Mouse (Mus musculus) hindbrain, embryonic 12.5 days (tissue): ENCODE results near the gene Ccdc138. TPM values are rescaled to one million over a fixed set of nuclear protein-coding genes. Genes with fewer than 3 reads are reported as not detected.

ENCODE experiments used
- ATAC-seq: fragments of 200-750 bp; cut with Nextera tagmentation; 2 replicates; pipeline ENCODE4 v1.8.0; 2017; ENCODE audit warnings: moderate TSS enrichment; ENCODE audit not compliant: low FRiP score
- H3K27ac ChIP-seq: fragments of 300-500 bp; sonication (generic); 2 replicates; pipeline ENCODE4 v1.5.1; 2016; ENCODE audit warnings: mild to moderate bottlenecking
- H3K27me3 ChIP-seq: fragments of 300-500 bp; sonication (generic); 2 replicates; pipeline ENCODE4 v1.6.1; 2016; ENCODE audit warnings: mild to moderate bottlenecking
- H3K36me3 ChIP-seq: fragments of 300-500 bp; sonication (generic); 2 replicates; pipeline ENCODE4 v1.6.1; 2016; ENCODE audit warnings: mild to moderate bottlenecking
- H3K4me1 ChIP-seq: fragments of 300-500 bp; sonication (generic); 2 replicates; pipeline ENCODE4 v1.6.1; 2016
- H3K4me2 ChIP-seq: fragments of 300-500 bp; sonication (generic); replicated peaks from 2 replicates; pipeline ENCODE4 v1.6.1; 2016; ENCODE audit warnings: mild to moderate bottlenecking
- H3K4me3 ChIP-seq: fragments of 300-500 bp; sonication (generic); 2 replicates; pipeline ENCODE4 v1.5.1; 2016; ENCODE audit warnings: mild to moderate bottlenecking
- H3K9ac ChIP-seq: fragments of 300-500 bp; sonication (generic); 2 replicates; pipeline ENCODE4 v1.6.1; 2016; ENCODE audit warnings: mild to moderate bottlenecking, moderate library complexity
- H3K9me3 ChIP-seq: fragments of 300-500 bp; sonication (generic); replicated peaks from 2 replicates; pipeline ENCODE4 v1.6.1; 2016; ENCODE audit warnings: mild to moderate bottlenecking
- WGBS: fragments of 180-500 bp; shearing (Covaris S2); methylation state at CpG from one replicate; pipeline ENCODE4 v1.1.7; 2016; 5-methylcytosine and 5-hydroxymethylcytosine counted together
- polyA plus RNA-seq: library from polyadenylated mRNA; unstranded; fragments of >200 nt; fragmentation: Nextera tagmentation; extraction: Ambion mirVana; gene quantifications from 2 replicates; pipeline ENCODE4 v1.2.1, GENCODE M21; 2016

The Ccdc138 gene
- polyA plus RNA-seq, 1 experiment from 2014 or later: 13.2 TPM

DNA sequence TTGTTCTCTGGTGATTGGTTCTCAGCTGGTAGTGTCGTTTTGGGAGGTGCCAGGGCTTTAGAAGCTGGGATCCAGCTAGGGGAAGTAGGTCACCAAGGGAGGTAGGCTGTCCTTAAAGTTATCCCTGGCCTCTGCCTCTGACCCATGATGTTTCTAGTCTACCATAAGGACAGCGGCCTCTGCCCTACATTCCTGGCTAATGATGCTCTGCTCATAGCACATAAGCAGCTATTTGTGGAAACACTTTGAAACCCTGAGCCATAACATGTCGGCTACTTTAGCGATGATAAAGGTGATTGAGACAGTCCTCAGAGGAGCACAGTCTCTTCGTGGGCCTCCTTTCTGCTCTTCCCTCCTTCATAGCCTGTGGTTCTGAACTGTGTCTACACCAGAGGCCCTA lies 98.1 kb downstream of the Ccdc138 start:
- no peak overlapping the region for H3K4me3 ChIP-seq
- no peak for ATAC-seq
- no peak overlapping the region for H3K9ac ChIP-seq
- peaks cover 4% of the 10 kb centered on the region for H3K9me3 ChIP-seq
- no peaks in the 10 kb centered on the region for H3K27me3 ChIP-seq
- WGBS: 73% methylated on average over 5 of the region's 5 CpGs
- no peaks in the 10 kb centered on the region for H3K4me1 ChIP-seq
- no peak overlapping the region for H3K4me2 ChIP-seq
- H3K27ac ChIP-seq: no peak overlapping the region
- no peaks in the 10 kb centered on the region for H3K36me3 ChIP-seq

DNA sequence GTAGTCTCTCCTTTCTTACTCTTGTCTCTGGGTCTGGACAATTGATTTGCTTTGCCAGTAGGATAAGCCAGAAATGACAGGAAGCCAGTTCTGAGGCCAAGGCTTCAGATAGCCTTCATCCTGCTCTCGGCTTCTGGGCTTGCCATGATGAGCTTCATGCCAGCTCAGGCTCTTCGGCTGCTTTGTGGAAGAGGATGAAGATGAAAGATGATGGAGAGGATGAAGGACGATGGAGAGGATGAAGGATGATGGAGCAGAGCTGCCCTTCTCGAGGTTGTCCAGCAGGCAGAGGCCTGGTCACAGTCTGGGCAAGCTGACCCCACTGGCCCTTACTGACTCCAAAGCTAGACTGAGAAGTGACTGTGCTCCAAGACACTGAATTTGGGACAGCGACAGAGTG lies 102.4 kb downstream of the Ccdc138 start:
- Histone ChIP-seq H3K4me2 (no peak overlapping the region), H3K36me3 (no peaks in the 10 kb centered on the region), H3K27me3 (no peaks in the 10 kb centered on the region), H3K27ac (no peak overlapping the region), H3K4me3 (no peak overlapping the region), H3K9ac (no peak overlapping the region), H3K4me1 (peaks cover 8% of the 10 kb centered on the region; the same call in 1 of the 2 replicates), H3K9me3 (no peaks in the 10 kb centered on the region)
- ATAC-seq: no peak
- WGBS: 89% methylated on average over 5 of the region's 5 CpGs

DNA sequence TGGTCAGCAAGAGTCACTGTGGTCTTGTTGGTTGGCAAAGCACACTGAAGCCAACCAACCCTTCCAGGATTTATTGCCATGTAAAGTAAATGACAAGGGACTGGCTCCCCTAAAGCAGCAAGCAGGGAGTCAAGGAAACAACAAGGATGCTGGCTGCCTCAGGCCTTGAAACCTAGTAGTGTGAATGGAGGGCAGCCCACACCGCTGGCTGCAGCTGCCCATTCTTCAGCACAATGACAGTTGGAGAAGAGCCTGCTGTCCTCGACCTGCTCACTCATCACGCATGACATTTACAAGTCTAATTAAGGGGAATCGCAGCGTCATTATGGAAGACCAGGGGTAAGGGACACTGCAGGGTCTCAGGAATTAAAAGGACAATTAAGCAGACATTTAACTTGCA lies 103.2 kb downstream of the Ccdc138 start:
- H3K9ac ChIP-seq: no peak overlapping the region
- H3K4me2 ChIP-seq: no peak overlapping the region
- no peak overlapping the region for H3K4me3 ChIP-seq
- peak; percentile 62 for ATAC-seq
- peak overlapping the region; percentile 52 for H3K27ac ChIP-seq
- H3K36me3 ChIP-seq: no peaks in the 10 kb centered on the region
- H3K27me3 ChIP-seq: no peaks in the 10 kb centered on the region
- WGBS: 14% methylated on average over 5 of the region's 5 CpGs
- H3K9me3 ChIP-seq: no peaks in the 10 kb centered on the region
- H3K4me1 ChIP-seq: peaks cover 8% of the 10 kb centered on the region; the same call in 1 of the 2 replicates

- peak; percentile 29 for ATAC-seq
- Histone ChIP-seq H3K4me2 (no peak overlapping the region), H3K27ac (peak overlapping the region; percentile 52; the same call in 1 of the 2 replicates), H3K9ac (no peak overlapping the region), H3K4me1 (peaks cover 8% of the 10 kb centered on the region; the same call in 1 of the 2 replicates), H3K27me3 (no peaks in the 10 kb centered on the region), H3K36me3 (no peaks in the 10 kb centered on the region), H3K9me3 (no peaks in the 10 kb centered on the region), H3K4me3 (no peak overlapping the region)
- WGBS: 18% methylated on average over 6 of the region's 6 CpGs
These were observed 103.7 kb downstream of the Ccdc138 start for GRCm38 (mm10) chr10:58601431-58601901.

DNA sequence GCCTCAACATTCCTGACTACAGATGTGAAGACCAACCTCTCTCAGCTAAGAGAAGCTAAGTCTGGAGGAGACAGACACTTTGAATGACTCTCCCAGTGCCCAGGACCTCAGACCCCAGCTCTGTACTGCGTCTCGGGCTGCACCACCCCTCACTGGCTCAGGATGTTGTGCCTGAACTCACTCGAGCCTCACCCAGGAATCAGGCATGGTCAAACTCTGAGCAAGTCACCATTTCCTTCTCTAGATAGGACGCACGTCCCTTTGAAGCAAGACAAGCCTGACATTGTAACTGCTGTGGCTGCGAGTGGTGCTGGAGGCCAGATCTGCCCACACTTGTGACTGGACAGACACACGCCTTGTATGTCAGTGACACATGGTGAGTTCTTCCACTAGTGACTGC lies 104.2 kb downstream of the Ccdc138 start:
- no peak overlapping the region for H3K4me3 ChIP-seq
- peak overlapping the region; percentile 52; the same call in 1 of the 2 replicates for H3K27ac ChIP-seq
- H3K4me2 ChIP-seq: no peak overlapping the region
- peaks cover 8% of the 10 kb centered on the region; the same call in 1 of the 2 replicates for H3K4me1 ChIP-seq
- H3K9me3 ChIP-seq: no peaks in the 10 kb centered on the region
- peak; percentile 31; the same call in 1 of the 2 replicates for ATAC-seq
- 76% methylated on average over 7 of the region's 7 CpGs for WGBS
- no peaks in the 10 kb centered on the region for H3K36me3 ChIP-seq
- no peak overlapping the region for H3K9ac ChIP-seq
- H3K27me3 ChIP-seq: no peaks in the 10 kb centered on the region

DNA sequence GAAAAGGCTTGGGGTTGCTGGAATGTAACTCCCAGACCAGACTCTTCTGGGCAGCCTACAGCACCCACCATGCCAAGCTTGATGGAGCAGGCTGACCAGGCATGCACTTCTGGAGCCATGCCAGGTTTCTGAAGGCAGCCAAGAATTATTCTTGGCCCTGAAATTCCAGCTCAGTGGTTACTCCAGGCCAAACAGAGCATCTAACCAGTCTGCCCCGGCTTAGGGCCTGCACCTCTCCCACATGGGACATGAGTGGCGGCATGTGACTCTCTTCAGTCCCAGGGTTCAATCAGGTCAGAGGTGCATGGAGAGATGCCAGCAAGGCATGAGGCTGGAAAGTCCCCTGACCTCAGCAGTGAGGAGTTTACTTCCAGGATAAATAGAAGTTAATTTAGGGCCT lies 107.0 kb downstream of the Ccdc138 start:
- H3K4me2 ChIP-seq: no peak overlapping the region
- no peaks in the 10 kb centered on the region for H3K36me3 ChIP-seq
- WGBS: 86% methylated on average over 2 of the region's 2 CpGs
- no peak overlapping the region for H3K9ac ChIP-seq
- H3K9me3 ChIP-seq: no peaks in the 10 kb centered on the region
- peaks cover 8% of the 10 kb centered on the region; the same call in 1 of the 2 replicates for H3K4me1 ChIP-seq
- no peak overlapping the region for H3K27ac ChIP-seq
- H3K27me3 ChIP-seq: no peaks in the 10 kb centered on the region
- no peak overlapping the region for H3K4me3 ChIP-seq
- no peak for ATAC-seq

GRCm38 (mm10) chr10:58606356-58606755 lies 108.6 kb downstream of the Ccdc138 start:
- no peak for ATAC-seq
- Histone ChIP-seq H3K4me2 (no peak overlapping the region), H3K27me3 (no peaks in the 10 kb centered on the region), H3K9me3 (no peaks in the 10 kb centered on the region), H3K27ac (no peak overlapping the region), H3K4me1 (0 out of 2 replicates have a peak, but pooled peaks cover 5% of the 10 kb centered on the region), H3K36me3 (no peaks in the 10 kb centered on the region), H3K9ac (no peak overlapping the region), H3K4me3 (no peak overlapping the region)
- WGBS: 82% methylated on average over 3 of the region's 3 CpGs

DNA sequence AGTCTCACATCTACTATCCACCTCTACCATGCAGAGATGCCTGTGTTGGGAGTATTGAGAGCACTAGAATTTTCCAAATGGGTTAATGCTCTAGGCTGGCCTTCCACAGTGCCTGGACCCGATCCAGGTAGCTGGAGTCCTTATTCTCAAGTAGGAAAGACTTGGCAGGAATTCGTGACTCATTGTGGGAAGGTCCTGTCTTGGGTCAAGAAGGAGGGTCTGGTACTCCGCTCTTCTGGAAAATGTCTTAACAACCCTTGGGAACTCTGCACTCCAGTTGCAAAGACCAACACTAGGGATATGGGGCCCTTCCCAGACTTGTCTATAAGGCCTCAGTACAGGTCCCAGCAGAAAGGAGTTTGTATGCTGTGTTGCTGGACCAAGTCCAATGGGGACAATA lies 111.1 kb downstream of the Ccdc138 start:
- no peak overlapping the region for H3K4me3 ChIP-seq
- H3K27ac ChIP-seq: no peak overlapping the region
- H3K4me2 ChIP-seq: no peak overlapping the region
- no peaks in the 10 kb centered on the region for H3K4me1 ChIP-seq
- no peak for ATAC-seq
- WGBS: 85% methylated on average over 3 of the region's 3 CpGs
- no peaks in the 10 kb centered on the region for H3K9me3 ChIP-seq
- H3K27me3 ChIP-seq: no peaks in the 10 kb centered on the region
- no peaks in the 10 kb centered on the region for H3K36me3 ChIP-seq
- no peak overlapping the region for H3K9ac ChIP-seq

- Histone ChIP-seq H3K9ac (no peak overlapping the region), H3K36me3 (no peaks in the 10 kb centered on the region), H3K4me2 (no peak overlapping the region), H3K4me1 (no peaks in the 10 kb centered on the region), H3K27me3 (no peaks in the 10 kb centered on the region), H3K4me3 (no peak overlapping the region), H3K27ac (no peak overlapping the region), H3K9me3 (no peaks in the 10 kb centered on the region)
- 92% methylated on average over 7 of the region's 7 CpGs for WGBS
- no peak for ATAC-seq
These were observed 112.9 kb downstream of the Ccdc138 start for GRCm38 (mm10) chr10:58610484-58611261.

- no peak overlapping the region for H3K9ac ChIP-seq
- H3K36me3 ChIP-seq: no peaks in the 10 kb centered on the region
- H3K9me3 ChIP-seq: no peaks in the 10 kb centered on the region
- H3K27me3 ChIP-seq: no peaks in the 10 kb centered on the region
- WGBS: 88% methylated on average over 6 of the region's 6 CpGs
- no peak overlapping the region for H3K4me2 ChIP-seq
- H3K4me1 ChIP-seq: peaks cover 3% of the 10 kb centered on the region; the same call in 1 of the 2 replicates
- no peak for ATAC-seq
- H3K4me3 ChIP-seq: no peak overlapping the region
- H3K27ac ChIP-seq: no peak overlapping the region
These were observed 116.9 kb downstream of the Ccdc138 start for GRCm38 (mm10) chr10:58614601-58615000.

GRCm38 (mm10) chr10:58616565-58616964 lies 118.8 kb downstream of the Ccdc138 start:
- Histone ChIP-seq H3K4me2 (no peak overlapping the region), H3K4me1 (peaks cover 3% of the 10 kb centered on the region; the same call in 1 of the 2 replicates), H3K9me3 (no peaks in the 10 kb centered on the region), H3K27me3 (no peaks in the 10 kb centered on the region), H3K27ac (no peak overlapping the region), H3K36me3 (no peaks in the 10 kb centered on the region), H3K4me3 (no peak overlapping the region), H3K9ac (no peak overlapping the region)
- no peak for ATAC-seq
- WGBS: 91% methylated on average over 5 of the region's 5 CpGs

- H3K4me2 ChIP-seq: no peak overlapping the region
- H3K9me3 ChIP-seq: no peaks in the 10 kb centered on the region
- ATAC-seq: no peak
- peaks cover 3% of the 10 kb centered on the region; the same call in 1 of the 2 replicates for H3K4me1 ChIP-seq
- H3K9ac ChIP-seq: no peak overlapping the region
- H3K27ac ChIP-seq: no peak overlapping the region
- no peaks in the 10 kb centered on the region for H3K27me3 ChIP-seq
- 90% methylated on average over 17 of the region's 17 CpGs for WGBS
- H3K4me3 ChIP-seq: no peak overlapping the region
- no peaks in the 10 kb centered on the region for H3K36me3 ChIP-seq
These were observed 120.9 kb downstream of the Ccdc138 start for GRCm38 (mm10) chr10:58618501-58619216.
